Mouse (Mus musculus): Measurements from ENCODE around the gene Unc13b.

GRCm38 (mm10) chr4:43129750-43130149 lies 71.0 kb downstream of the Unc13b start:
- no peak for TF ChIP-seq CTCF (IDR thresholded peaks at IDR 0.05; ENCODE audit: borderline replicate concordance, extremely low read depth, insufficient read depth, insufficient read length)
- no peak for TF ChIP-seq POLR2A (IDR thresholded peaks at IDR 0.05; ENCODE audit: borderline replicate concordance, extremely low read depth, insufficient read depth, insufficient read length, poor library complexity, severe bottlenecking)

Measured in brain, embryonic 14.5 days (tissue).